Mouse (Mus musculus): ENCODE measurements at regions not wholly inside any gene's neighbourhood (a gene's known extent, or its start where the extent isn't known, plus 50 kb on each side); places are given as distances from the start of the nearest gene placed in this dataset.

DNA sequence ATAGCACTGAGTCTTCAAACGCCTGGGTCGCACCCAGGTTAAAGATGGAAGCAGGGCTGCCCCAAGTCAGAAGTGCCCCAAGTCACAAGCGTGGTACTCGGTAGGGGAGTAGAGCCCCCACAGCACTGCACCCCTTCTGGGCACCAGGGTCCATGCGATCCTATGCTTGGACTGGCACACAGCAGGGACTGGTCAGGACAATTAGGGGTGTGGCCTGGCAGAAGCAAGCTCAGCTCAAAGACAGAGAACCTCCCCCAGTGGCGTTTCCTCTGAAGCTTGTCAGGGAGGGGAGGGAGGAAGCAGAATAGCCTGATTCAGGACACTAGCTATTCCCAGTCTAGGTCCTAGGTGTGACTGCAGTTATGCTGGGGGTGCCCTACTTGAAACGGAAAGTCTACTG lies 151.3 kb upstream of the Pgrmc2 start:
- H3K27ac ChIP-seq (ENCODE audit: low read length), result no peak overlapping the region
- H3K9ac ChIP-seq (ENCODE audit: low read depth, low read length), result no peak overlapping the region
- H3K4me1 ChIP-seq (ENCODE audit: control insufficient read depth, low read depth, low read length), result no peaks in the 10 kb centered on the region
- ATAC-seq (ENCODE audit: low read depth), result no peak
- WGBS (ENCODE audit: insufficient replicate concordance), result 54% methylated on average over 7 of the region's 7 CpGs
- no peaks in the 10 kb centered on the region for H3K27me3 ChIP-seq (ENCODE audit: control insufficient read depth, insufficient read depth, low read depth, low read length)
- no peaks in the 10 kb centered on the region for H3K9me3 ChIP-seq (replicated peaks; ENCODE audit: control insufficient read depth, low read length)
- H3K4me2 ChIP-seq (ENCODE audit: low read depth, low read length), result no peak overlapping the region
- H3K4me3 ChIP-seq (ENCODE audit: low read depth, low read length), result no peak overlapping the region
- no peaks in the 10 kb centered on the region for H3K36me3 ChIP-seq (ENCODE audit: control insufficient read depth, insufficient read depth)

DNA sequence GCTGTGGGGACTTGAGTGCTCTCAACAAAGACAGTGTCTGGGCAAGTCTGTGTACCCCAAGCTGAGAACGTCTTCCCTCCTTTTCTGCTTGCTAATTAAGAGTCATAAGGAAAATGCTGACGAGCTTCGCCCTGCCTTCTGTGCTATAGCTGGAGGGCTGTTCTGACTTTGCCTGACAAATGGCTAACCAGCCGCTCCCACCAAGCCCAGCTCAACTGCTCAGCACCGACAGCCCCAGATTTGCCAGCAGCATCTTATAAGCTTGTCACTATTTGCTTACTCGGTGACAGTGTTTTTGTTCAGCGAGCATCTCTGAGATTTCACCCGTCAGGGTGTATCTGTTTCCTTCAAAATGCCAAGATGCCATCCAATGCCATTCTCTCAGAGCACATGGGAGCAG lies 150.6 kb upstream of the Pgrmc2 start:
- H3K4me3 ChIP-seq (ENCODE audit: low read depth, low read length), result no peak overlapping the region
- no peaks in the 10 kb centered on the region for H3K9me3 ChIP-seq (replicated peaks; ENCODE audit: control insufficient read depth, low read length)
- no peak overlapping the region for H3K9ac ChIP-seq (ENCODE audit: low read depth, low read length)
- H3K4me1 ChIP-seq (ENCODE audit: control insufficient read depth, low read depth, low read length), result no peaks in the 10 kb centered on the region
- H3K27ac ChIP-seq (ENCODE audit: low read length), result no peak overlapping the region
- no peak overlapping the region for H3K4me2 ChIP-seq (ENCODE audit: low read depth, low read length)
- WGBS (ENCODE audit: insufficient replicate concordance), result 64% methylated on average over 8 of the region's 8 CpGs
- no peaks in the 10 kb centered on the region for H3K36me3 ChIP-seq (ENCODE audit: control insufficient read depth, insufficient read depth)
- H3K27me3 ChIP-seq (ENCODE audit: control insufficient read depth, insufficient read depth, low read depth, low read length), result no peaks in the 10 kb centered on the region
- ATAC-seq (ENCODE audit: low read depth), result no peak

DNA sequence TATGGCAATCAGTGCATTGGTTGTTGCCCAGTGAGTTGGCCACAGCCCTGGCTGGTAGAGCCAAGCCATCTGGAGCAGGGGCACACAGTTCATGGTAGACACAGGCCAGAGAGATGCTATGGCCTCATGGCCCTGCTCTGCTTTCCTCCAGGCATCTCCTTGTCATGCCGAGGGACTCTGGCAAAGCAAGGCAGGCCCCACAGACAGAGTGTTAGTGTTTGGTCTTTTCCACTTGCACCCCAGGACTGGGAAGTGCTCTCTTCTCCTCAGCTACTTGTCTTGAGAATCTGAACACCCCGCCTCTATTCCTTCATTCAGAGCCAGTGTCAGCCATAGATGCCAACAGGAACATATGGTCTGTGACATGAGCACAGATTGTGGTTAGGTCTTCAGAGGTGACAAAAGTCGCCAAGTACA lies 148.1 kb upstream of the Pgrmc2 start:
- no peak overlapping the region for H3K4me3 ChIP-seq (ENCODE audit: low read depth, low read length)
- WGBS (ENCODE audit: insufficient replicate concordance), result 54% methylated on average over 3 of the region's 3 CpGs
- no peaks in the 10 kb centered on the region for H3K4me1 ChIP-seq (ENCODE audit: control insufficient read depth, low read depth, low read length)
- no peak overlapping the region for H3K4me2 ChIP-seq (ENCODE audit: low read depth, low read length)
- H3K27ac ChIP-seq (ENCODE audit: low read length), result no peak overlapping the region
- no peaks in the 10 kb centered on the region for H3K9me3 ChIP-seq (replicated peaks; ENCODE audit: control insufficient read depth, low read length)
- no peaks in the 10 kb centered on the region for H3K36me3 ChIP-seq (ENCODE audit: control insufficient read depth, insufficient read depth)
- ATAC-seq (ENCODE audit: low read depth), result no peak
- no peak overlapping the region for H3K9ac ChIP-seq (ENCODE audit: low read depth, low read length)
- H3K27me3 ChIP-seq (ENCODE audit: control insufficient read depth, insufficient read depth, low read depth, low read length), result no peaks in the 10 kb centered on the region

DNA sequence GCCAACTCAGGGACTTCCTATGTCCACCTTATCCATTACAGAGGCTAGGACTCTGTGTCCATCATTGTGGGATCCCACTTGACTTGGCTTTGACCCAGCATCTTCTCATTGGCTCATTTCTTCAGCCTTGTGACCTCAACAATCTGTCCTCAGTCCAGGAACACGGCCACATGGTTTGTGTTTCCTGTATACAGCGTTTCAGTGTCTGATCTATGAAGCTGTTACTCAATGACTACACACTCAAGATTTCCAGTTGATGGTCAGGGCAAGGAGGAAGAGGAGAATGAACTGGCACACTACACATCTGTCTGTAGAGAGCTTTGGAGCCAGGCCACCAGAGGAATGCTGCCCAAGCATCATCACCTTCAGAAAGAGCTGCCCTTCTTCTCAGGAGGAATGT lies 146.6 kb upstream of the Pgrmc2 start:
- Histone ChIP-seq H3K4me3 (ENCODE audit: low read depth, low read length) (no peak overlapping the region), H3K27me3 (ENCODE audit: control insufficient read depth, insufficient read depth, low read depth, low read length) (no peaks in the 10 kb centered on the region), H3K9ac (ENCODE audit: low read depth, low read length) (no peak overlapping the region), H3K9me3 (replicated peaks; ENCODE audit: control insufficient read depth, low read length) (no peaks in the 10 kb centered on the region), H3K4me1 (ENCODE audit: control insufficient read depth, low read depth, low read length) (no peaks in the 10 kb centered on the region), H3K27ac (ENCODE audit: low read length) (no peak overlapping the region), H3K36me3 (ENCODE audit: control insufficient read depth, insufficient read depth) (no peaks in the 10 kb centered on the region), H3K4me2 (ENCODE audit: low read depth, low read length) (no peak overlapping the region)
- 16% methylated on average over 2 of the region's 2 CpGs for WGBS (ENCODE audit: insufficient replicate concordance)
- no peak for ATAC-seq (ENCODE audit: low read depth)

DNA sequence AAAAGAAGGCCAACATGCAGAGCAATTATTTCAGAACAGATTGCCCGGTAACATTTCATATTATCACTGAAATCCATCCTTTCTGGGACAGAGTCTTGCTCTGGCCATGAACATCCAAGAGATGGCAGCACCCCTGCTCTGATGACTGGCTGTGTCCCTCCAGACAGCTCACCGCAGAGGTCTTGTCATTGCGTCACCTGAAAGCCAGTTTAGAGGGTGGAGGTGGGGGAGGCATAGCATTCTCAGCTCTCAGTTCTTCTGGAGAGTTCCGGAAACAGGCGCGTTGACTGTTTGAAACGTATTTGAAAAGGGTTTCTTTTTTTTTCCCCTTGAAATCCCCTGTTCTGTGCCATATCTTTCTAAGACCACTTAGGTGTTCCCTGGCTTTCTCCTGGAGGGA lies 145.7 kb upstream of the Pgrmc2 start:
- no peak overlapping the region for H3K4me2 ChIP-seq (ENCODE audit: low read depth, low read length)
- peak; percentile 66; the same call in 1 of the 2 replicates for ATAC-seq (ENCODE audit: low read depth)
- no peaks in the 10 kb centered on the region for H3K9me3 ChIP-seq (replicated peaks; ENCODE audit: control insufficient read depth, low read length)
- no peak overlapping the region for H3K4me3 ChIP-seq (ENCODE audit: low read depth, low read length)
- no peak overlapping the region for H3K9ac ChIP-seq (ENCODE audit: low read depth, low read length)
- H3K36me3 ChIP-seq (ENCODE audit: control insufficient read depth, insufficient read depth), result no peaks in the 10 kb centered on the region
- H3K27ac ChIP-seq (ENCODE audit: low read length), result no peak overlapping the region
- no peaks in the 10 kb centered on the region for H3K27me3 ChIP-seq (ENCODE audit: control insufficient read depth, insufficient read depth, low read depth, low read length)
- 5% methylated on average over 7 of the region's 7 CpGs for WGBS (ENCODE audit: insufficient replicate concordance)
- H3K4me1 ChIP-seq (ENCODE audit: control insufficient read depth, low read depth, low read length), result no peaks in the 10 kb centered on the region

DNA sequence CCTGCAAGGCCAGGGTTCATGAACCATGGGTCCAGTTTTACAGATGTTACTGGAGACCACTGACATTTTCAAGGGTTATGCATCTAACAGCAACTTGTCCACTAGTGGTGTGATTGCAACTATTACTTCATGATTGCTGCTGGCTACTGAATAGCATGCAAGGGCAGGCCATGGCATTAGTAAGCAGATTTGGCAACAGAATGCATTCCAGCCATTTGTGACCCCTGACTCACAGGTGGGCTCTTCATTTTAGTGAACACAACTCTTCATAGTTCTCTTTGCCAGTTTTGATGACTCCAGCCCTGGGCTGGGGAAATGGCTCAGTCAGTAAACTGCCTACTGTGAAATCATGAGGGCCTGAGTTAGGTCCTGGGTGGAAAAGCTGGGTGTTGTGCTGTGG lies 137.9 kb upstream of the Pgrmc2 start:
- Histone ChIP-seq H3K4me2 (ENCODE audit: low read depth, low read length) (no peak overlapping the region), H3K27ac (ENCODE audit: low read length) (no peak overlapping the region), H3K4me3 (ENCODE audit: low read depth, low read length) (no peak overlapping the region), H3K36me3 (ENCODE audit: control insufficient read depth, insufficient read depth) (no peaks in the 10 kb centered on the region), H3K9ac (ENCODE audit: low read depth, low read length) (no peak overlapping the region), H3K9me3 (replicated peaks; ENCODE audit: control insufficient read depth, low read length) (no peaks in the 10 kb centered on the region), H3K27me3 (ENCODE audit: control insufficient read depth, insufficient read depth, low read depth, low read length) (no peaks in the 10 kb centered on the region), H3K4me1 (ENCODE audit: control insufficient read depth, low read depth, low read length) (no peaks in the 10 kb centered on the region)
- ATAC-seq (ENCODE audit: low read depth), result no peak

DNA sequence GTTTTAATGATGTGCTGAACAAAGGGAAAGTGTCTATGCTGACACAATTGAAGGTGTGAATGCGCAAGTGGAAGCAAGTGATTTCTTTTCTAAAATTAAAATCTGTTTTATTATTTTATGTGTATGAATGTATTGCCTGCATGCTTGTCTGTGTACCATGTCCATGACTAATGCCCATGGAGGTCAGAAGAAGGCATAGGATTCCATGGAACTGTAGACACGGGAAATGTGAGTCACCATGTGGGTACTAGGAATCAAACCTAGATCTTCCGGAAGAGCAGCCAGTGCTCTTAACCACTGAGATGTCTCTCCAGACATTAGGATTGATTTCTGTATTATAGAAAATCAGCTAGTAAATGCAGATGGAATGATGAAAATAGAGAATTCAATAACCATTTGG lies 134.9 kb upstream of the Pgrmc2 start:
- Histone ChIP-seq H3K9me3 (replicated peaks; ENCODE audit: control insufficient read depth, low read length) (no peaks in the 10 kb centered on the region), H3K4me3 (ENCODE audit: low read depth, low read length) (no peak overlapping the region), H3K27ac (ENCODE audit: low read length) (no peak overlapping the region), H3K4me1 (ENCODE audit: control insufficient read depth, low read depth, low read length) (no peaks in the 10 kb centered on the region), H3K36me3 (ENCODE audit: control insufficient read depth, insufficient read depth) (no peaks in the 10 kb centered on the region), H3K9ac (ENCODE audit: low read depth, low read length) (no peak overlapping the region), H3K27me3 (ENCODE audit: control insufficient read depth, insufficient read depth, low read depth, low read length) (no peaks in the 10 kb centered on the region), H3K4me2 (ENCODE audit: low read depth, low read length) (no peak overlapping the region)
- 68% methylated on average over 3 of the region's 3 CpGs for WGBS (ENCODE audit: insufficient replicate concordance)
- no peak for ATAC-seq (ENCODE audit: low read depth)

DNA sequence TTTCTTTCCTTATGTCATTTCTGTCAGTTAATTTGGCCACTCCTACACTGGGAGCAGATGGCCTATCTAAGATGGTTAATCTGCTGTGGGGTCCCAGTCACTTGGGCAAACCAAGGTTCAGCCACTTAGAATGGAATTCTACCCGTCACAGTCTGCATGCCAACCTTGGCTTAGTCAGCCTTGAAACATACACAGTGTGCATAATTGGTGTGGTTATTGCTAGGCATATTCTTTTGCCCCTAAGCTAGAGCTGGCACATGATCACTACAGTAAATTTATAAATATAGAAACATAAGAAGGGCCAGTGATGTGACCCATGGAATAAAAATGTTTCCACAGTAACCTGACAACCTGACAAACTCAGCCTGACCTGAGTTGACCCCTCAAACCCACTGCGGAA lies 130.7 kb upstream of the Pgrmc2 start:
- H3K4me3 ChIP-seq (ENCODE audit: low read depth, low read length), result no peak overlapping the region
- WGBS (ENCODE audit: insufficient replicate concordance), result 67% methylated on average over 2 of the region's 2 CpGs
- H3K4me2 ChIP-seq (ENCODE audit: low read depth, low read length), result no peak overlapping the region
- no peaks in the 10 kb centered on the region for H3K4me1 ChIP-seq (ENCODE audit: control insufficient read depth, low read depth, low read length)
- no peaks in the 10 kb centered on the region for H3K27me3 ChIP-seq (ENCODE audit: control insufficient read depth, insufficient read depth, low read depth, low read length)
- no peak overlapping the region for H3K9ac ChIP-seq (ENCODE audit: low read depth, low read length)
- ATAC-seq (ENCODE audit: low read depth), result no peak
- no peaks in the 10 kb centered on the region for H3K9me3 ChIP-seq (replicated peaks; ENCODE audit: control insufficient read depth, low read length)
- H3K27ac ChIP-seq (ENCODE audit: low read length), result no peak overlapping the region
- no peaks in the 10 kb centered on the region for H3K36me3 ChIP-seq (ENCODE audit: control insufficient read depth, insufficient read depth)

DNA sequence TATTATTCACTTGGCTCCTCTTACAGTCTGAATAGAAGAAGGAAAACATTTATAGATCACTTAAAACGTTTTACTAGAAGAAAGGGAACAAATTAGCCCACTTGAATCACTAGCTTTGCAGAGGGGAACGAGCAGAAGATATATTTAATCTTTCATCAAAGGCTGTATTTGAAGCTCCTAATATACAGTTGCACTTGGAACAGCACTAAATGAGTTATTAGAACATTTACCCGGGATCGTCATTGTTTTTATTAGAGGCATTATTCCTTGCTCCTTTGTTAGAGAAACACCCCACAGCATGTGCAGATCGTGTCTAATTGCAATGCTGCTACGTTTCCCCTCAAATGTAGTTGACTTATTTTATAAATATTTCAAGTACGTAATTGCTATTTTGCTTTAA lies 127.5 kb upstream of the Pgrmc2 start:
- no peaks in the 10 kb centered on the region for H3K9me3 ChIP-seq (replicated peaks; ENCODE audit: control insufficient read depth, low read length)
- no peaks in the 10 kb centered on the region for H3K4me1 ChIP-seq (ENCODE audit: control insufficient read depth, low read depth, low read length)
- ATAC-seq (ENCODE audit: low read depth), result no peak
- H3K36me3 ChIP-seq (ENCODE audit: control insufficient read depth, insufficient read depth), result no peaks in the 10 kb centered on the region
- H3K4me2 ChIP-seq (ENCODE audit: low read depth, low read length), result no peak overlapping the region
- 59% methylated on average over 7 of the region's 7 CpGs for WGBS (ENCODE audit: insufficient replicate concordance)
- no peak overlapping the region for H3K27ac ChIP-seq (ENCODE audit: low read length)
- no peaks in the 10 kb centered on the region for H3K27me3 ChIP-seq (ENCODE audit: control insufficient read depth, insufficient read depth, low read depth, low read length)
- no peak overlapping the region for H3K4me3 ChIP-seq (ENCODE audit: low read depth, low read length)
- no peak overlapping the region for H3K9ac ChIP-seq (ENCODE audit: low read depth, low read length)

DNA sequence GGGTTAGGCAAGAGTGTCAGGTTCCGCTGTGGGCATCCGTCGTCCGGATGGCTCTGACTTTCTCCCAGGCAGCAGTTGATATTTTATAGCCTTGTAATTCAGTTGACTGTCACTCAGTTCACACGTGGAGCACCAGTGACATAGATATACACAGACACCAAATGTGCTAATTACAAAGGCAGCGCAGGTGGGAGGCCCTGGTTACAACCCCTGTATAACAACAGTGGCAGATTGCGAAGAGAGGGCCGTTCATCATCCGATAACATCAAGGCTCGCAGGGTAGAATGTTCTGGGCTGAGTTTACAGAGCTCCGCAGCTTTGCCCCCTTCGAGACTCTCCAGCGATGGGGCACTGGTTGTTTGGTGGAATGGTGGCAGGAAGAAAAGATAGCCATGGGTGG lies 120.0 kb upstream of the Pgrmc2 start:
- no peak overlapping the region for H3K27ac ChIP-seq (ENCODE audit: low read length)
- H3K4me1 ChIP-seq (ENCODE audit: control insufficient read depth, low read depth, low read length), result no peaks in the 10 kb centered on the region
- no peak overlapping the region for H3K4me3 ChIP-seq (ENCODE audit: low read depth, low read length)
- H3K36me3 ChIP-seq (ENCODE audit: control insufficient read depth, insufficient read depth), result no peaks in the 10 kb centered on the region
- H3K27me3 ChIP-seq (ENCODE audit: control insufficient read depth, insufficient read depth, low read depth, low read length), result no peaks in the 10 kb centered on the region
- ATAC-seq (ENCODE audit: low read depth), result no peak
- H3K9ac ChIP-seq (ENCODE audit: low read depth, low read length), result no peak overlapping the region
- H3K4me2 ChIP-seq (ENCODE audit: low read depth, low read length), result no peak overlapping the region
- no peaks in the 10 kb centered on the region for H3K9me3 ChIP-seq (replicated peaks; ENCODE audit: control insufficient read depth, low read length)
- 67% methylated on average over 13 of the region's 13 CpGs for WGBS (ENCODE audit: insufficient replicate concordance)

Measured in liver, embryonic 16.5 days (tissue).